Mouse (Mus musculus) kidney, adult 8-10 months (tissue): Measurements from ENCODE around the gene Agbl4.

Experiments used
- DNase-seq, 2 experiments: peaks; one replicate each; pipeline ENCODE4 v3.0.0; 2022

The Agbl4 gene

GRCm38 (mm10) chr4:111673904-111674303, 1276.4 kb downstream of the Agbl4 start:
- DNase-seq: no peak

- DNase-seq: no peak
Observed at GRCm38 (mm10) chr4:111681926-111682325, 1284.5 kb downstream of the Agbl4 start.

- no peak for DNase-seq
Observed at GRCm38 (mm10) chr4:111682793-111683192, 1285.3 kb downstream of the Agbl4 start.

DNA sequence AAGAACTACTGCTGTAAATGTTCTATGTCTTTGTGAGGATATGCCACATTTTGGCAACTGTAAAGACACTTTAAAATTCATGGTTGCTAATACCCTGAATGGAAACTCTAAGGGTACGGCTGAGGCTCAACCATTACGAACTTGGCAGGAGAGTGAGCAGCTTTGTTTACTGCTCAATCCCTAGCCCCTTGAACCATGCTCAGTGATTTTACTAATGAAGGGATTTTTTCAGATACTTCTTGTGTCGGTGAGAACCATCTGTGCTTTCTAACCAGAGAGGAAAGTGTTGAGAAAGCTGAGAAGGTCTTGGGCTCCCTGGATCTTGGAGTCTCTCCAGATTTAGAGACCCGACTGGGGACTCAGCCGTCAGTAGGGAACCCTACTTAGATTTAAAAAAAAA, 1286.4 kb downstream of the Agbl4 start:
- DNase-seq: no peak

GRCm38 (mm10) chr4:111685951-111686350, 1288.5 kb downstream of the Agbl4 start:
- no peak for DNase-seq

DNA sequence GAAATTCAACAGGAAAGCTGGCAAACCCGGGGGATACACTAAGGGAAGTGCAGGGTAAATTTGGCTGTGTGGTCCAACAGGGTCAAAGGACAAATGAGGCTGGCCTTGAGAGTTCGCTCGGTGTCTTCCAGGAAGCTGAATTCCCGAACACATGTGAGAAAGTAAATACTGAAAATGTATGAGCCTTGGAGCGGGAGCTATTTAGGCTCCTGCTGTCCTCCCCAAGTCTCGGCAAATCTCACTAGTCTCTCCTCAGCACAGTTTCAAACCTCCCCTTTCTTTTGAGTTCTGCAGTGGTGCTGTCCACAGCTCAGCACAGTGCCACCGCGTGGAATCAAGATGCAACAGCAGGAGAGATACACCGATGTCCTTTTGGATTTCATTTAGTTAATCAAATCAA, 1289.5 kb downstream of the Agbl4 start:
- peak; percentile 26 to 34 for DNase-seq

- peak; percentile 64 to 89 for DNase-seq
Observed at GRCm38 (mm10) chr4:111687613-111688012, 1290.2 kb downstream of the Agbl4 start.

DNA sequence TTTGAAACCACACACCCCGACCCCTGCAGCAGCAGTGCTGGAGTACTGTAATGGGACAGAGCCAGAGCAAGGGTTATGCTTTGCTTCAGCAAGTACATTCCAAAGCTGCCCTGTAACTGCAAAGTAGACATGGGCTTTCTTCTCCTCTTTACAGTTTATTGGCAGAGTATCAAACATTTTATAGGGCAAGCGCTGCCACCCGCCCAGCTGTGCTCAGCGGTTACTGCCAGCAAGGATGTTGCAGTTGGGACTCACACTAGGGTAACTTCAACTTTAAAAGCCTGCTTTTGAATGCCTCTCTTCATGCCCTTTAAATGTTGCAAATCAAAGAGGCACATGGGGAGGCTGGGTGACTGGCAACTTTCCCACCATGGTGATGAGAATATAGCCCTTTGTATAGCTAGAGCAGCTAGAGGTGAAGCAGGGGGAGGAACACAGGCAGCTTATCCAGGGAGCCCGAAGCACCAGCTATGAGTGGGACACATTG, 1293.6 kb downstream of the Agbl4 start:
- DNase-seq: no peak

DNA sequence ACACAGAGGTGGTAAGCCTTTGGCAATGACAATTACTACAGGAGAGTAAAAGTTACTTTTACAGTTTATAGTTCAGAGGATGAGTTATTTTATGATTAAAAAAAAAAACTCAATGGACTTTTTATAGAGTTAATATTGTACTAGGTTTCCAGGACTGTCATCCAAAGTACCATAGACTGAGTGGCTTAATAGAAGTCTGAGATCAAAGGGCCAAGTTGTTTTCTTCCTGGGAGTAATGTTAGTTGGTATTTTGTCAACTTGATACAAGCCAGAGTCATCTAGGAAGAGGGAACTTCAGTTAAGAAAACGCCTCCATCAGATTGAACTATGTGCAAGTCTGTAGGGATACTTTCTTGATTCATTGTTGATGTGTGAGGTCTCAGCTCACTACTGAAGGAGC, 1303.9 kb downstream of the Agbl4 start:
- DNase-seq: peak in 1 of 2 experiments; percentile 15

- DNase-seq: no peak
Observed at GRCm38 (mm10) chr4:111704126-111704525, 1306.7 kb downstream of the Agbl4 start.

GRCm38 (mm10) chr4:111704975-111705374, 1307.5 kb downstream of the Agbl4 start:
- DNase-seq: no peak
